Mouse (Mus musculus): ENCODE data around the gene Vti1a. TPM values are rescaled to one million over a fixed set of nuclear protein-coding genes. Genes with fewer than 3 reads are reported as not detected.

Gene Vti1a
- total and polyA plus RNA-seq, 3 experiments, result 7.7 to 33.2 (median 33.0) TPM

- Histone ChIP-seq H3K27me3 (ENCODE audit: insufficient read depth, low read length) (no peaks in the 10 kb centered on the region), H3K9me3 (replicated peaks) (no peaks in the 10 kb centered on the region), H3K36me3 (replicated peaks) (peaks cover 58% of the 10 kb centered on the region), H3K4me3 (ENCODE audit: low read depth, low read length) (no peak overlapping the region), H3K4me1 (ENCODE audit: insufficient read depth, low read depth, low read length) (peaks cover 8% of the 10 kb centered on the region)
- ATAC-seq (ENCODE audit: extremely low read depth, insufficient number of reproducible peaks, low FRiP score, poor library complexity, severe bottlenecking) (no peak), DNase-seq (ENCODE audit: low spot score) (no peak)
- TF ChIP-seq GATA2 (IDR thresholded peaks at IDR 0.05; ENCODE audit: borderline replicate concordance, low read depth, low read length), result no peak
Observed at GRCm38 (mm10) chr19:55554703-55555102, 238.6 kb downstream of the Vti1a start.

DNA sequence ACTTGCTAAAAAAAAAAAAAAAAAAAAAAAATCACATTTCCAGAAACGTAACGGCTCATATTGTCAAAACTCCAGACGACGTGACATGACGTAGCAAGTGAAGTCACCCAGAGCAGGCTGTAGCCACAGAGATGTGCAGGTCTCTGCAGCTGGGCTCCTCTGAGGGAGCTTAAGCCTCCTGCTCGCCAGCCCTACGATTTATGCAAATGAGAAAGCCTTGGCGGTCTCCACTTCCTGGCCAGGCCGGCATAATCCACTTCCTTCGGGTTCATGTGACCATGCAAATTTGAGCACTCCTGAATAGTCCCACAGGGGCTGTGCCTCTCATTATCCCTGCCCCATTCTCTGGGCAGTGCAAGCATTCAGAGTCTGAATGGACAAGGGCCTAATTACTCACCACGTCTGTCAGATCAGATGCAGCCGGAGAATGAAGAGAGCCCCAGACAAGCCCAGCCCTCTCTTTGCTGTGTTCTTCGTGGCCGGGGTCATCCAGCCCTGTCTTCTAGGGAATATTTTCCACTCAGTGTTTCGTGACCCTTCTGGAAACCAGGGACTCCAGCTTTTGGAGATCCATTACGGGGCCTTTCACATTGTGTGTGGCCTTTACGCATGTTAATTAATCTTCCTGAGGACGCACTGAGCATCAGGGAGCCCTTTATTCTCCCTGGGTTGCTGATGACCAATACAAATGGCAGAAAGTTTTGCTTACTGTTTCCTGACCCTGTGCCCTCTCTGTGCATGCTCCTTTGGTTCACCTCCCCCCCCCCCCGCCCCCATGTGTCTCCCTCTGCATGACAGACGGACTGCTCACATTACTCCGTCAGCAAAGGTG lies 240.3 kb downstream of the Vti1a start:
- Histone ChIP-seq H3K9me3 (replicated peaks) (no peaks in the 10 kb centered on the region), H3K4me3 (ENCODE audit: low read depth, low read length) (no peak overlapping the region), H3K36me3 (replicated peaks) (peaks cover 54% of the 10 kb centered on the region), H3K4me1 (ENCODE audit: insufficient read depth, low read depth, low read length) (peaks cover 8% of the 10 kb centered on the region), H3K27me3 (ENCODE audit: insufficient read depth, low read length) (no peaks in the 10 kb centered on the region)
- TF ChIP-seq CTCF (IDR thresholded peaks at IDR 0.05; ENCODE audit: low read depth, low read length) (no peak), GATA2 (IDR thresholded peaks at IDR 0.05; ENCODE audit: borderline replicate concordance, low read depth, low read length) (no peak), TAL1 (conservative IDR thresholded peaks at IDR 0.05; ENCODE audit: low read depth, low read length) (no peak), GATA1 (IDR thresholded peaks at IDR 0.05; ENCODE audit: borderline replicate concordance, low read length) (no peak), POLR2AphosphoS5 (IDR thresholded peaks at IDR 0.05; ENCODE audit: insufficient replicate concordance, low read depth, low read length) (no peak)
- DNase-seq (ENCODE audit: low spot score) (no peak), ATAC-seq (ENCODE audit: extremely low read depth, insufficient number of reproducible peaks, low FRiP score, poor library complexity, severe bottlenecking) (no peak)

DNA sequence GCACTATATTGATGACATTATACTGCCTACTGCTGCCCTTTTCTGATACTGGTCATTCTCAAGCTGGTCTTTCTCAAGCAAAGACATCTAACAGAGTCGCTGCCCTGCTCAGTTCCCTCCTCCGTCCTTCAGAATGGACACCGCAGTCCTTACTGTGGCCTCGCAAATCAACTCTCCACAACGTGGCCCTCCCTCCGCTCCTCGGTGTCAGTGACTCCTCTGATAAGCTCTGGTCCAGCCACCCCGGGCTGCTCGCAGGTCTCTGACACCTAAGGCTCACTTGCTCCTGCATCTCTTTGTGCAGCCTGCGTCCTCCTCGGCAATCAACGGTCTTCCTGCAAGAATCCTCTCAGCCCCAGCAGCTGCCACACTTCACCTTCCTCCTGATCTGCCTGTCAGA lies 243.2 kb downstream of the Vti1a start:
- Histone ChIP-seq H3K4me1 (ENCODE audit: insufficient read depth, low read depth, low read length) (peaks cover 28% of the 10 kb centered on the region), H3K27me3 (ENCODE audit: insufficient read depth, low read length) (no peaks in the 10 kb centered on the region), H3K4me3 (ENCODE audit: low read depth, low read length) (no peak overlapping the region), H3K36me3 (replicated peaks) (peaks cover 50% of the 10 kb centered on the region), H3K9me3 (replicated peaks) (no peaks in the 10 kb centered on the region)
- TF ChIP-seq GATA1 (IDR thresholded peaks at IDR 0.05; ENCODE audit: borderline replicate concordance, low read length), result no peak
- no peak for TF ChIP-seq GATA2 (IDR thresholded peaks at IDR 0.05; ENCODE audit: borderline replicate concordance, low read depth, low read length)
- no peak for TF ChIP-seq TAL1 (conservative IDR thresholded peaks at IDR 0.05; ENCODE audit: low read depth, low read length)
- no peak for TF ChIP-seq CTCF (IDR thresholded peaks at IDR 0.05; ENCODE audit: low read depth, low read length)
- TF ChIP-seq POLR2AphosphoS5 (IDR thresholded peaks at IDR 0.05; ENCODE audit: insufficient replicate concordance, low read depth, low read length), result no peak
- DNase-seq (ENCODE audit: low spot score) (no peak), ATAC-seq (ENCODE audit: extremely low read depth, insufficient number of reproducible peaks, low FRiP score, poor library complexity, severe bottlenecking) (no peak)

DNA sequence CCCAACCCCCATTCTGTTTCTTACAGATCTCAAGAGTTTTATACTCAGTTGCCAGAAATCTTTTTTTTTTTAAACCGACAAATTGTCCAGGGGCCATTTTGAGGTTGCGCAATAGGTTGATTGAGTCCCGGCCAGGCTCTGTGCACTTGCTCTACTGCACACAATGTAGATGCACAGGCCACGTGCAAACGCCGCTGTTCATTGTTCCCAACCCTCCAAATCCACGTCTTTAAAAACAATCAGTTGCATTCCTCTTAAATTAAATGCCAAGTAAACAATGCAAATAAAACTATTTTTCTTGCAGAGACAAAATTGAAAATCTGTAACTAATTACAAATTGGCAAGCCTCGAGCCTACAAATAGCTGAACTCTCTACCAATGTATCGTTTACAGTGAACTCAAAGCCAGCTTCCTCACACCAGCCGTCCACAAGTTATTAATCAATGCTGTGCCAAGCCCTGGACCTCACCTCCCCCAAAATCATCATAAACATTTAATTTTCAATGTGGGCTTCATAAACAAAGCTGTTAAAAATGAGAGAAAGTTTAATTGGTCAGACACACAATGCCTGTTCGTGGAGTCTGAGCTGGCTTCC lies 244.1 kb downstream of the Vti1a start:
- Histone ChIP-seq H3K27me3 (ENCODE audit: insufficient read depth, low read length) (no peaks in the 10 kb centered on the region), H3K9me3 (replicated peaks) (no peaks in the 10 kb centered on the region), H3K4me3 (ENCODE audit: low read depth, low read length) (no peak overlapping the region), H3K36me3 (replicated peaks) (peaks cover 53% of the 10 kb centered on the region), H3K4me1 (ENCODE audit: insufficient read depth, low read depth, low read length) (peaks cover 32% of the 10 kb centered on the region)
- ATAC-seq (ENCODE audit: extremely low read depth, insufficient number of reproducible peaks, low FRiP score, poor library complexity, severe bottlenecking), result no peak
- no peak for DNase-seq (ENCODE audit: low spot score)
- no peak for TF ChIP-seq TAL1 (conservative IDR thresholded peaks at IDR 0.05; ENCODE audit: low read depth, low read length)
- no peak for TF ChIP-seq GATA1 (IDR thresholded peaks at IDR 0.05; ENCODE audit: borderline replicate concordance, low read length)
- TF ChIP-seq POLR2AphosphoS5 (IDR thresholded peaks at IDR 0.05; ENCODE audit: insufficient replicate concordance, low read depth, low read length), result no peak
- no peak for TF ChIP-seq GATA2 (IDR thresholded peaks at IDR 0.05; ENCODE audit: borderline replicate concordance, low read depth, low read length)
- no peak for TF ChIP-seq CTCF (IDR thresholded peaks at IDR 0.05; ENCODE audit: low read depth, low read length)

DNA sequence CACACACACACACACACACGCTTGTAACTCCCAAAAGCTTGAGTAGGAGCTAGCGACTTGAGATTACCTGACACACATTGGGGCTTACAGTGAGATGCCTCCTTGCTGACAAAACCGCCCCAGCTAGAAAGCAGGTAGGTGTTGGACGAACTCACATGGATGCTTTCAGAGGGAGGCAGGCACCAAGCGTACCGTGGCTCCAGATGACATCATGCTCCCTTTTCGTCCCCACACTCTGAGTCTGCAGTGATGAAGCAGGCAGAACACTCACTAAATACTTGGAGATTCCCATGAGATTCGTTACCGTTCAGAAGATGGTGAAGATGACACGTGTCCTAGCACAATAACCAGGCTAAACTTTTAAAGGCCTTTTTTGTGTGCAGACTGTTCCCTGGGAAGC lies 245.4 kb downstream of the Vti1a start:
- Histone ChIP-seq H3K9me3 (replicated peaks) (no peaks in the 10 kb centered on the region), H3K36me3 (replicated peaks) (peaks cover 50% of the 10 kb centered on the region), H3K4me3 (ENCODE audit: low read depth, low read length) (no peak overlapping the region), H3K27me3 (ENCODE audit: insufficient read depth, low read length) (no peaks in the 10 kb centered on the region), H3K4me1 (ENCODE audit: insufficient read depth, low read depth, low read length) (peaks cover 44% of the 10 kb centered on the region)
- TF ChIP-seq GATA1 (IDR thresholded peaks at IDR 0.05; ENCODE audit: borderline replicate concordance, low read length) (no peak), TAL1 (conservative IDR thresholded peaks at IDR 0.05; ENCODE audit: low read depth, low read length) (no peak), GATA2 (IDR thresholded peaks at IDR 0.05; ENCODE audit: borderline replicate concordance, low read depth, low read length) (no peak), CTCF (IDR thresholded peaks at IDR 0.05; ENCODE audit: low read depth, low read length) (no peak), POLR2AphosphoS5 (IDR thresholded peaks at IDR 0.05; ENCODE audit: insufficient replicate concordance, low read depth, low read length) (no peak)
- DNase-seq (ENCODE audit: low spot score), result no peak
- ATAC-seq (ENCODE audit: extremely low read depth, insufficient number of reproducible peaks, low FRiP score, poor library complexity, severe bottlenecking), result no peak

DNA sequence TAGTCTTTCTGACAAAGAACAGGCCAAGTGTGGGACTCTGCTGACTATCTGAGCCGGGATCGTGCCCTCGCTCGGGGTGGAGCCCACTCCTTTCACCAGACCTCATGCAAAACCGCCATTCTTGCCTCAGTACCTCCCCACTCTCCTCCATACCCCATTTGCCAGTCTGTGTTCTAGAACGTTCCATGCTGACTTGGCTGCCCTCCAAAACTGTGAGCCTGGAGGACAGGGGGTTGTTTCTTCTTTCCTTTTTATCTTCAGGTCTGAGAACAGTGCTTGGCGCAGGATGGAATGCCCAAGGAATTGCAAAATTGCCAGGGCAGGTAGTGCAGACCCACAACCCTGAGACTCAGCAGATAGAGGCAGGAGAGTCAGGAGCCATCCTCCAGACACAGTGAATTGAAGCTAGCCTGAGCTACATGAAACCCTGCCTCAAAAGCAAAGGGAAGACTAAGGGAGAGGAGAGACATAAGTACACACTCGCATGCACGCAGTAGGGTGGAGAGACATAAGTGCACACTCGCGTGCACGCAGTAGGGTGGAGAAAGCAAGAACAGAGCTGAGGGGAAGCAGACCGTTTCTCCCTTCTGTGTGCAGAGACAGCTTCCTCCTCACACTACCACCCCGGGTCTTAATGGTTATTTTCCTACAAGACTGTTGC lies 246.5 kb downstream of the Vti1a start:
- Histone ChIP-seq H3K4me1 (ENCODE audit: insufficient read depth, low read depth, low read length) (peaks cover 53% of the 10 kb centered on the region), H3K27me3 (ENCODE audit: insufficient read depth, low read length) (no peaks in the 10 kb centered on the region), H3K9me3 (replicated peaks) (no peaks in the 10 kb centered on the region), H3K4me3 (ENCODE audit: low read depth, low read length) (no peak overlapping the region), H3K36me3 (replicated peaks) (peaks cover 56% of the 10 kb centered on the region)
- DNase-seq (ENCODE audit: low spot score) (no peak), ATAC-seq (ENCODE audit: extremely low read depth, insufficient number of reproducible peaks, low FRiP score, poor library complexity, severe bottlenecking) (no peak)
- no peak for TF ChIP-seq CTCF (IDR thresholded peaks at IDR 0.05; ENCODE audit: low read depth, low read length)
- no peak for TF ChIP-seq GATA2 (IDR thresholded peaks at IDR 0.05; ENCODE audit: borderline replicate concordance, low read depth, low read length)
- TF ChIP-seq GATA1 (IDR thresholded peaks at IDR 0.05; ENCODE audit: borderline replicate concordance, low read length), result no peak
- no peak for TF ChIP-seq TAL1 (conservative IDR thresholded peaks at IDR 0.05; ENCODE audit: low read depth, low read length)
- TF ChIP-seq POLR2AphosphoS5 (IDR thresholded peaks at IDR 0.05; ENCODE audit: insufficient replicate concordance, low read depth, low read length), result no peak
